Mouse (Mus musculus): Measurements from ENCODE around the gene Olfr1395. TPM values are rescaled to one million over a fixed set of nuclear protein-coding genes. Genes with fewer than 3 reads are reported as not detected.

Gene Olfr1395
- polyA plus RNA-seq, 1 experiment, result not detected

GRCm38 (mm10) chr11:49108833-49109232 is 33.2 kb upstream of the Olfr1395 start:
- Histone ChIP-seq H3K4me1 (ENCODE audit: control insufficient read depth, insufficient read depth, low read length) (peaks cover 6% of the 10 kb centered on the region), H3K4me3 (ENCODE audit: insufficient read depth, low read length) (no peak overlapping the region), H3K27ac (ENCODE audit: insufficient read depth, low read length) (no peak overlapping the region)
- TF ChIP-seq CTCF (IDR thresholded peaks at IDR 0.05; ENCODE audit: borderline replicate concordance, insufficient read depth, low read length), result peak; percentile 55; the same call in 1 of the 2 replicates
- no peak for TF ChIP-seq POLR2A (IDR thresholded peaks at IDR 0.05; ENCODE audit: low read depth, low read length)

GRCm38 (mm10) chr11:49111000-49111399 is 31.1 kb upstream of the Olfr1395 start:
- Histone ChIP-seq H3K4me3 (ENCODE audit: insufficient read depth, low read length) (no peak overlapping the region), H3K27ac (ENCODE audit: insufficient read depth, low read length) (no peak overlapping the region), H3K4me1 (ENCODE audit: control insufficient read depth, insufficient read depth, low read length) (peaks cover 6% of the 10 kb centered on the region; the same call in 1 of the 2 replicates)
- TF ChIP-seq POLR2A (IDR thresholded peaks at IDR 0.05; ENCODE audit: low read depth, low read length) (no peak), CTCF (IDR thresholded peaks at IDR 0.05; ENCODE audit: borderline replicate concordance, insufficient read depth, low read length) (no peak)

GRCm38 (mm10) chr11:49112624-49113219 is 29.4 kb upstream of the Olfr1395 start:
- Histone ChIP-seq H3K4me1 (ENCODE audit: control insufficient read depth, insufficient read depth, low read length) (peaks cover 4% of the 10 kb centered on the region; the same call in 1 of the 2 replicates), H3K4me3 (ENCODE audit: insufficient read depth, low read length) (no peak overlapping the region), H3K27ac (ENCODE audit: insufficient read depth, low read length) (no peak overlapping the region)
- TF ChIP-seq POLR2A (IDR thresholded peaks at IDR 0.05; ENCODE audit: low read depth, low read length) (no peak), CTCF (IDR thresholded peaks at IDR 0.05; ENCODE audit: borderline replicate concordance, insufficient read depth, low read length) (no peak)

- H3K27ac ChIP-seq (ENCODE audit: insufficient read depth, low read length), result no peak overlapping the region
- TF ChIP-seq CTCF (IDR thresholded peaks at IDR 0.05; ENCODE audit: borderline replicate concordance, insufficient read depth, low read length) (no peak), POLR2A (IDR thresholded peaks at IDR 0.05; ENCODE audit: low read depth, low read length) (no peak)
- no peaks in the 10 kb centered on the region for H3K4me1 ChIP-seq (ENCODE audit: control insufficient read depth, insufficient read depth, low read length)
- H3K4me3 ChIP-seq (ENCODE audit: insufficient read depth, low read length), result no peak overlapping the region
These were observed 27.9 kb upstream of the Olfr1395 start for GRCm38 (mm10) chr11:49114158-49114557.

- no peak within 1 kb of the TSS for H3K4me3 ChIP-seq (ENCODE audit: insufficient read depth, low read length)
- no peak within 1 kb of the TSS for H3K27ac ChIP-seq (ENCODE audit: insufficient read depth, low read length)
- TF ChIP-seq POLR2A (IDR thresholded peaks at IDR 0.05; ENCODE audit: low read depth, low read length), result no peak
- TF ChIP-seq CTCF (IDR thresholded peaks at IDR 0.05; ENCODE audit: borderline replicate concordance, insufficient read depth, low read length), result no peak
- no peaks in the 10 kb centered on the region for H3K4me1 ChIP-seq (ENCODE audit: control insufficient read depth, insufficient read depth, low read length)
These were observed 27.3 kb upstream of the Olfr1395 start, which contains the start of gene Olfr1396 for GRCm38 (mm10) chr11:49114774-49115173. TSS of gene Olfr1396 (minus strand) at chr11:49114874.

GRCm38 (mm10) chr11:49119635-49120034 is 22.4 kb upstream of the Olfr1395 start:
- no peak overlapping the region for H3K4me3 ChIP-seq (ENCODE audit: insufficient read depth, low read length)
- no peak overlapping the region for H3K27ac ChIP-seq (ENCODE audit: insufficient read depth, low read length)
- no peaks in the 10 kb centered on the region for H3K4me1 ChIP-seq (ENCODE audit: control insufficient read depth, insufficient read depth, low read length)
- TF ChIP-seq CTCF (IDR thresholded peaks at IDR 0.05; ENCODE audit: borderline replicate concordance, insufficient read depth, low read length) (no peak), POLR2A (IDR thresholded peaks at IDR 0.05; ENCODE audit: low read depth, low read length) (no peak)

GRCm38 (mm10) chr11:49124169-49124568 is 17.9 kb upstream of the Olfr1395 start:
- H3K4me3 ChIP-seq (ENCODE audit: insufficient read depth, low read length), result no peak overlapping the region
- no peak overlapping the region for H3K27ac ChIP-seq (ENCODE audit: insufficient read depth, low read length)
- TF ChIP-seq CTCF (IDR thresholded peaks at IDR 0.05; ENCODE audit: borderline replicate concordance, insufficient read depth, low read length), result no peak
- TF ChIP-seq POLR2A (IDR thresholded peaks at IDR 0.05; ENCODE audit: low read depth, low read length), result no peak
- no peaks in the 10 kb centered on the region for H3K4me1 ChIP-seq (ENCODE audit: control insufficient read depth, insufficient read depth, low read length)

- no peak within 1 kb of the TSS for H3K4me3 ChIP-seq (ENCODE audit: insufficient read depth, low read length)
- TF ChIP-seq CTCF (IDR thresholded peaks at IDR 0.05; ENCODE audit: borderline replicate concordance, insufficient read depth, low read length), result no peak
- no peak for TF ChIP-seq POLR2A (IDR thresholded peaks at IDR 0.05; ENCODE audit: low read depth, low read length)
- H3K27ac ChIP-seq (ENCODE audit: insufficient read depth, low read length), result no peak within 1 kb of the TSS
- H3K4me1 ChIP-seq (ENCODE audit: control insufficient read depth, insufficient read depth, low read length), result no peaks in the 10 kb centered on the region
These were observed 12.0 kb downstream of the Olfr1395 start, which contains the start of gene Olfr1394 for GRCm38 (mm10) chr11:49154077-49154476. TSS of gene Olfr1394 (plus strand) at chr11:49154377.

- Histone ChIP-seq H3K27ac (ENCODE audit: insufficient read depth, low read length) (no peak overlapping the region), H3K4me1 (ENCODE audit: control insufficient read depth, insufficient read depth, low read length) (no peaks in the 10 kb centered on the region), H3K4me3 (ENCODE audit: insufficient read depth, low read length) (no peak overlapping the region)
- TF ChIP-seq CTCF (IDR thresholded peaks at IDR 0.05; ENCODE audit: borderline replicate concordance, insufficient read depth, low read length), result no peak
These were observed 15.0 kb downstream of the Olfr1395 start for GRCm38 (mm10) chr11:49156821-49157814.

Data from embryonic fibroblast, embryonic 13.5 days (primary cell).